Mouse (Mus musculus): Measurements from ENCODE around the gene S100a3.

S100a3 gene

GRCm38 (mm10) chr3:90631984-90632383 is 71.6 kb downstream of the S100a3 start:
- DNase-seq, result no peak

DNA sequence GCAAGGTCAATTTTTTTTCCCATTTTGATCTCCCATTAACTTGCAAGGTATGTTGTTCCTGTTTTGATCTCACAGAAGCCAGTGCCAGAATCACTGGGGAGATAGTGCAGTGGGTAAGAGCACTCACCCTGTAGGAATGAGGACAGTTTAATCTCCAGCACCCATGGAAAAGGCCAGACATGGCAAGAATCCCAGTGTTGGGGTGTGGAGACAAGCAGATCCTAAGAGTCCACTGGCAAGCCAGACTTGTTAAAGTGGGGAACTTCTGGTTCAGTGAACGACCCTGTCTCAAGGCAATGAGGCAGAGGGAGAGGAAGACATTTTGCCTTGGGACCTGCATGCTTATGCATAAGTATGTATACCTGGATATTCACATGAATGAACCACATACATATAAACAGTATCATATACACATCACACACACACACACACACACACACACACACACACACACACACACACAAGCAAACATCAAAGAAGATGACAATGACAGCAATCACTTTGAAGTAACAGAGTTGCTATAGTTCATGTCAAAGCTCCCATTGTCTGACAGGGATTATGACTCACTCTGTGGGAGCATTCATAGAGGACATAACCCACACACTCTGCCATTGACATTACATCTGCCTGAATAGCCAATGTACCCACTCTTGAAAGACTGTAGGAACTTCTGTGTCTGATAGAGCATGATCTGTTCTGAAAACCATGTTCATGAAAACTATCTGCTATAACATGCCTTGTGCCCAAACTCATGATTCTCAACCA is 78.3 kb downstream of the S100a3 start:
- no peak for DNase-seq

- DNase-seq, result peak; percentile 64 to 65
These were observed 79.3 kb downstream of the S100a3 start for GRCm38 (mm10) chr3:90639511-90640154.

- no peak for DNase-seq
These were observed 80.6 kb downstream of the S100a3 start for GRCm38 (mm10) chr3:90640981-90641380.

DNA sequence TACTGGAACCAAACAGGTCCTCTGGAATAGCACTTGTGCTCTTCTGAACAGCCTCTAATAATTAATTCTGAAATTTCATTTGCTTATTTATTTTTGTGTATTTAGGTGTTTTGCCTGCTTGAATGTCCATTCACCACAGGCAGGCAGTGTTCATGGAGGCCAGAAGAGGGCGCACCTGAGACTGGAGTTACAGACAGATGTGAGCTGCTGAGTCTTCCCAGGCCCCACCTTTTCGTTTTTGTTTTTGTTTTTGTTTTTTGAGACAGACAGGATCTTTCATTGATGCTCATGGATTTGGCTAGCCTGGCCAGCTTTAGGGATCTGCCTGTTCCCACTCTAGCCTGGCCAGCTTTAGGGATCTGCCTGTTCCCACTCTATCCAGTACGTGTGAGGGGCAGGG is 83.8 kb downstream of the S100a3 start:
- peak; percentile 58 to 62 for DNase-seq

- DNase-seq, result no peak
These were observed 86.9 kb downstream of the S100a3 start for GRCm38 (mm10) chr3:90647291-90647690.

GRCm38 (mm10) chr3:90648981-90649380 is 88.6 kb downstream of the S100a3 start:
- no peak for DNase-seq

DNA sequence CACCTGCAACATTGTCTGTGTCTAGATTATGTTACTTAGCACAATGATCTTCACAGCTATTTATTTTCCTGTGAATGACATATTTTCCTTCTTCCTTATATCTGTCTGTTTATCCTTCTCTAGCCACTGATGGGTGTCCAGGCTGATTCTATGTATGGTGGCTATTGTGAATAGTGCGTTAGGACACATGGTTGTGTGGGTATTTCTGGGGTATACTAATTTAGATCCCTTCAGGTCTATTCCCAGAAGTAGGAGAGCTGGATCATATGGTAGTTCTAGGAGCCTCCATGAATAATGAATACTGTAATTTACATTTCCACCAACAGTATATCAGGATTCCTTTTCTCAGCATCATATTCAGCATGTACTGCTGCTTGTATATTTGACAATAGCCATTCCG is 89.5 kb downstream of the S100a3 start:
- no peak for DNase-seq
